Mouse (Mus musculus): ENCODE data around the gene Kank2.

DNA sequence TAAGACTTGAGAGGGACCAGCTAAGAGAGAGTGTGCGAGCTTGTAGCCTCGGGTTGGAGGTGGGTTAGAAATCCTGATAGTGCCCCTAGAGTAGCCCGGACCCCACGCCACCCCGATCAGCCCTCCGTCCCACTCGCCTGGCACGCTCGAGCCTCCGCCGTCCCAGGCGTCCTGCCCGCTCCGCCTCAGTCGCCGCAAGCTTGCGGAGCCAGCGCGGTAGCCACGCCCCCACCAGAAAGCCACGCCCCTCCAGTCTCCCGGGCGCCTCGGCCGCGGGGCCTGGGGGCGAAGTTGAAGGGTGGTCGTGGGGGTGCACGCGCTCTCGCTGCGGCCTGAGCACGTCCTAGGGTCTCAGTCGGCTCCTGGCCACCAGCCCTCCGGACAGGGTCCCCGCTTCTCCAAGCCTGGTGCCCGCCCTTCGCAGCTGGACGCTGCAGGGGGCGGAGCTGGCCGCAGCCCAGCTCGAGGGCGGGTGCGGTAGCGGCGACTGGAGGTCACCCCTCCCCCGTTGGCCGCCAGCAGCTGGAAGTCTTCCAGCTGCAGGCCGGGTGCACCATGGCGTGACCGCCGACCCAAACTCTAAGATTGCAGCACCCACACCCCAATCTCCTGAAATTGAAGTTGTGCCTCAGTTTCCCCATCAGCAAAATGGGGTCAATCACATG is at the start of gene Kank2:
- TF ChIP-seq SMC3 (IDR thresholded peaks at IDR 0.05; ENCODE audit: low read depth, low read length) (no peak), MAX (IDR thresholded peaks at IDR 0.05; ENCODE audit: low read length) (no peak), MYC (IDR thresholded peaks at IDR 0.05; ENCODE audit: low read depth, low read length) (no peak), POLR2A (IDR thresholded peaks at IDR 0.05; ENCODE audit: low read depth, low read length) (peak; percentile 56), HCFC1 (IDR thresholded peaks at IDR 0.05; ENCODE audit: low read depth, low read length) (no peak), CTCF (conservative IDR thresholded peaks at IDR 0.05 in 1 of 2, IDR thresholded peaks at IDR 0.05 in 1 of 2; ENCODE audit: low read depth in 2 of 2, low read length in 2 of 2) (no peak)
